Comparison of ENCODE assay signal across 16 mouse cellular contexts in the genomic region with DNA sequence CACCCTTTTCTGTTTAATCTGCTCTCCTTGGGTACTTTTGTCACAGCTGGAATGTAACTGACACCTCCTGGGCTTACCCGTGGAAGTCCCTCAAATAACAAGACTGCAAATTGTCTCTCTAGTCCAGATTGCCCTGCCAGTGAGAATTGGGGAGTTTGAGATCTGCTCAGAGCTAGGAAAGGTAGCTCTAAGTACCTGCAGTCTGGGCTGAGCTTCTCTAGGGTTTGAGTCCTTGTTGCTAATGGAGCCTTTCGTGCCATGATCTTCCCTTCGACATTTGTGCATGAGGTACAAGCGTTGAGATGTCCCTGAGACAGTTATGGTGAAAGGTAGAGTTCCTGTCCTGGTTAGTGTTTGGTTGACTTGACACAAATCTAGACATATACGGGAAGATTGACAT.
"Had no signal": no experiment of that assay in that cellular context is flagged by ENCODE, and none has a peak within 500 bp of the region (broad histone marks: within the 10 kb centered on the region; RNA-seq: fewer than 3 reads in every experiment).

No protein-coding gene starts in this region.

- DNase-seq: retina, postnatal 1 day; right cerebral cortex, adult 18-20 months; right cerebral cortex, postnatal 14 days; right cerebral cortex, postnatal 25 days; right cerebral cortex, postnatal 4 days; spleen, adult 18-20 months; thymus, adult 18-20 months; thymus, adult 2 months; thymus, postnatal 14 days; thymus, postnatal 25 days; thymus, postnatal 36 days; thymus, postnatal 4 days had no signal

- H3K36me3 ChIP-seq: neural tube, embryonic 13.5 days; neural tube, embryonic 15.5 days; stomach, embryonic 15.5 days had no signal

- H3K27me3 ChIP-seq: neural tube, embryonic 13.5 days; neural tube, embryonic 15.5 days; stomach, embryonic 15.5 days had no signal

- H3K4me2 ChIP-seq: neural tube, embryonic 13.5 days; neural tube, embryonic 15.5 days; stomach, embryonic 15.5 days had no signal

- H3K4me3 ChIP-seq: neural tube, embryonic 13.5 days; neural tube, embryonic 15.5 days; stomach, embryonic 15.5 days had no signal

- H3K27ac ChIP-seq: neural tube, embryonic 13.5 days; neural tube, embryonic 15.5 days; stomach, embryonic 15.5 days; stomach, postnatal 0 days had no signal

- H3K9me3 ChIP-seq: neural tube, embryonic 13.5 days; neural tube, embryonic 15.5 days; stomach, embryonic 15.5 days had no signal

- H3K9ac ChIP-seq: neural tube, embryonic 13.5 days; neural tube, embryonic 15.5 days; stomach, embryonic 15.5 days had no signal
